Mouse (Mus musculus): ENCODE data around the gene Pfas. TPM values are rescaled to one million over a fixed set of nuclear protein-coding genes. Genes with fewer than 3 reads are reported as not detected.
"Not testable (repeated sequence)": the region's sequence is repeated elsewhere in the genome, so short reads cannot be mapped to it uniquely, and the experiment has no call there.

The Pfas gene
- polyA plus RNA-seq, 1 experiment from 2014 or later: 27.5 TPM

DNA sequence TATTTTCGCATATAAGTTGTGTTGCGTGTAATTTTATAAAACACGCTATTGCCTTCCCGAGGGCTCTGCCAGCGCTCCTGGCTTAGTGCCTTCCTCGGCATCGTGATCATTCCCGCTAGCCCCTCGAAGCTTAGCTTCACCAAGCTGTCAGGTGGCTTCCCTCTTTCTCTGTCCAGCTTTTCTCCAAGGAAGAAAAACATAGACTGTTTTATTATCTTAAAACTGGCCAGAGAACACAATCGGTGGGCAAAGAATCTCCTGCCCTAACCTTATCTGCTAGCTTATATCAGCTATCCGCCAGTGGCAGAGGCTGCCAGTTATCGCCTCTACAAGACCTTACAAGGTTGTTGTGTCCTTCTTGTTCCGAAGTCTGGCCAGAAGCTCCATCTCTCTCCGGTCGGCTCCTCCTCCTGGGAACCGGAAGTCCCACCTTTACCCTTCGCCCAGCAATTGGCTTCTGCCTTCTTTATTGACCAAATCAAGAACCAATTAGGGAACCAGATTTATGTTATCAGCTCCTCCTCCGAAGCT lies 3.9 kb upstream of the Pfas start:
- ATAC-seq (ENCODE audit: insufficient number of reproducible peaks, low FRiP score, low TSS enrichment, low read depth): peak; percentile 36; the same call in 1 of the 2 replicates
- WGBS: 1% methylated on average over 18 of the region's 18 CpGs

DNA sequence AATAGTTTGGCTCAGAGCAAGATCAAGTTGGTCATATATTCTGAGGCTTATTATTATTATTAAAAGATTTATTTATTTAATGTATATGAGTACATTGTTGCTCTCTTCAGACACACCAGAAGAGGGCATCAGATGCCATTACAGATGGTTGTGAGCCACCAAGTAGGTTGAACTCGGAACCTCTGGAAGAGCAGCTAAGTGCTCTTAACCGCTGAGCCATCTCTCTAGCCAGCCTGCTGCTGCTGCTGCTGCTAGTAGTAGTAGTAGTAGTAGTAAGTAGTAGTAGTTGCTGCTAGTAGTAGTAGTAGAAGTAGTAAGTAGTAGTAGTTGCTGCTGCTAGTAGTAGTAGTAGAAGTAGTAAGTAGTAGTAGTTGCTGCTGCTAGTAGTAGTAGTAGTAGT lies 3.2 kb upstream of the Pfas start:
- H3K27me3 ChIP-seq; H3K36me3 ChIP-seq; H3K9me3 ChIP-seq (replicated peaks); H3K27ac ChIP-seq (replicated peaks); ATAC-seq (ENCODE audit: insufficient number of reproducible peaks, low FRiP score, low TSS enrichment, low read depth); H3K9ac ChIP-seq: not testable (repeated sequence)
- 66% methylated on average over 2 of the region's 2 CpGs for WGBS
- peaks cover 30% of the 10 kb centered on the region for H3K4me1 ChIP-seq
- H3K4me2 ChIP-seq (replicated peaks): peak overlapping the region; percentile 82
- peak overlapping the region; percentile 57 for H3K4me3 ChIP-seq (replicated peaks)

More for the DNA sequence above, 3.9 kb upstream of the Pfas start:
- Histone ChIP-seq H3K4me2 (replicated peaks) (peak overlapping the region; percentile 82), H3K9me3 (replicated peaks) (no peaks in the 10 kb centered on the region), H3K36me3 (no peaks in the 10 kb centered on the region), H3K9ac (peak overlapping the region; percentile 66), H3K27me3 (no peaks in the 10 kb centered on the region), H3K4me1 (peaks cover 33% of the 10 kb centered on the region), H3K4me3 (replicated peaks) (peak overlapping the region; percentile 57), H3K27ac (replicated peaks) (peak overlapping the region; percentile 87)

DNA sequence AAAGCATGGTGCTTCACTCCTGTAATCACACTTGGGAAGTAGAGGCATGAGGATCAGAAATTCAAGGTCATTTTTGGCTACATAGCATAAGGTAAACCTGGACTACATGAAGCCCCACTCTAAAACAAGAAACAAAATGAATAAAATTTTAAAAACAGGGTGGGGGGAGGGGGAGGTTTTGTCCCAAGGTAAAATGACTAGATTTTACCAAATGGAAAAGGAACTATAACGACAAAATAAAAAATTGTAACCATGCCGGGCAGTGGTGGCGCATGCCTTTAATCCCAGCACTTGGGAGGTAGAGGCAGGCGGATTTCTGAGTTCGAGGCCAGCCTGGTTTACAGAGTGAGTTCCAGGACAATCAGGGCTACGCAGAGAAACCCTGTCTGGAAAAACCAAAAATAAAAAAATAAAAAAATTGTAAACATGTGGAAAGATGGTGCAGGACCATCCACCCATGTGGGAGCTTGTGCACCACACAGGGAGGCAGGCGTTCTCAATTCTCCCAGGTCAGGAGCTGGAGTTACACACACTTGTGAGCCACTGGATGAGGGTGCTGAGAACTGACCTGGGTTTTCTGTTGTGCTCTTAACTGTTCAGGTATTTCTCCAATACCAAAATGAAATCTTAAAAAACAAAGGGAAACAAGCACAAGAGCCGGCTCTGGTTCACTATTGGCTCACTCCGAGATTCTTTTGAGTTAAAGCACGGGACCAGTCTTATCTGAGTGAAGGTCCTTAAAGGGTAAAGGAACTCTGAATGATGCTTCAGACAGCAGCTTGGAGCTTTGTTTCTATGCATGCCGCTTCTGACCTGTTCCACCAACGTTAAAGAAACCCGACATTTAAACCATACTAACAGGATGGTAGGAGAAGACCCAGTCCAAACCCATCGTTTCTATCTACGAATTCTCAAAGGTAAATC lies 2.4 kb upstream of the Pfas start:
- H3K4me1 ChIP-seq: peaks cover 30% of the 10 kb centered on the region
- WGBS: 88% methylated on average over 15 of the region's 15 CpGs
- H3K9ac ChIP-seq: no peak overlapping the region
- no peaks in the 10 kb centered on the region for H3K36me3 ChIP-seq
- no peak overlapping the region for H3K4me3 ChIP-seq (replicated peaks)
- no peaks in the 10 kb centered on the region for H3K27me3 ChIP-seq
- ATAC-seq (ENCODE audit: insufficient number of reproducible peaks, low FRiP score, low TSS enrichment, low read depth): no peak
- H3K27ac ChIP-seq (replicated peaks): no peak overlapping the region
- H3K9me3 ChIP-seq (replicated peaks): no peaks in the 10 kb centered on the region
- no peak overlapping the region for H3K4me2 ChIP-seq (replicated peaks)

DNA sequence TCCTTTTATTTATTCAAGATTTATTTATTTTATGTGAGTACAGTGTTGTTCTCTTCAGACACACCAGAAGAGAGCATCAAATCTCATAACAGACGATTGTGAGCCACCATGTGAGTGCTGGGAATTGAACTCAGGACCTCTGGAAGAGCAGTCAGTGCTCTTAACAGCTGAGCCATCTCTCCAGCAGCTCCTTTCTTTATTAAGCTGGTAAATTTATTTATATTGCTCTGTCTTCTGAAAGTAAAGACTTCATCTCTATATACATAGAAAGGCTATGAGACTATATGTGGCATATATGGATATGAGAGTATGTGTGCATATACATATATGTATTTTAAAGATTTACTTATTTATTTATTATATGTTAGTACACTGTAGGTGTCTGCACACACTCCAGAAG lies 1.2 kb upstream of the Pfas start:
- H3K27ac ChIP-seq (replicated peaks): no peak overlapping the region
- H3K27me3 ChIP-seq: no peaks in the 10 kb centered on the region
- H3K36me3 ChIP-seq: no peaks in the 10 kb centered on the region
- no peaks in the 10 kb centered on the region for H3K9me3 ChIP-seq (replicated peaks)
- no peak overlapping the region for H3K4me3 ChIP-seq (replicated peaks)
- H3K4me1 ChIP-seq: peaks cover 25% of the 10 kb centered on the region
- no peak for ATAC-seq (ENCODE audit: insufficient number of reproducible peaks, low FRiP score, low TSS enrichment, low read depth)
- no peak overlapping the region for H3K4me2 ChIP-seq (replicated peaks)
- WGBS: 75% methylated on average over 1 of the region's 1 CpGs
- H3K9ac ChIP-seq: no peak overlapping the region

DNA sequence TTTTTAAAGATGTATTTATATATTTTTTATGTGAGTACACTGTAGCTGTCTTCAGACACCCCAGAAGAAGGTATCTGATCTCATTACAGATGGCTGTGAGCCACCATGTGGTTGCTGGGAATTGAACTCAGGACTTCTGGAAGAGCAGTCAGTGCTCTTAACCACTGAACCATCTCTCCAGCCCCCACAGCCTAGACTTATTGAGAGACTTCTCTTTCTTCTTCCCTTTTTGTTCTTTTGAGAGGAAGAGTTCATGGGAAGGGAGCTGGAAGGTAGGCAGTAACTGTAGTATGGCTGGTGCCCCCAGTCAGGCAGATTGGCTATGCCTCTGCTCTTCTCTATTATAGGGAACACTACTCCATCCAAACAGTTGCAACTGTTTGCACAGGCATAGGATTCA lies 1.7 kb downstream of the Pfas start:
- not testable (repeated sequence) for H3K27ac ChIP-seq (replicated peaks); H3K9ac ChIP-seq; H3K9me3 ChIP-seq (replicated peaks); H3K27me3 ChIP-seq; ATAC-seq (ENCODE audit: insufficient number of reproducible peaks, low FRiP score, low TSS enrichment, low read depth); H3K4me2 ChIP-seq (replicated peaks); H3K4me3 ChIP-seq (replicated peaks)
- Histone ChIP-seq H3K36me3 (peaks cover 16% of the 10 kb centered on the region), H3K4me1 (peaks cover 21% of the 10 kb centered on the region)

DNA sequence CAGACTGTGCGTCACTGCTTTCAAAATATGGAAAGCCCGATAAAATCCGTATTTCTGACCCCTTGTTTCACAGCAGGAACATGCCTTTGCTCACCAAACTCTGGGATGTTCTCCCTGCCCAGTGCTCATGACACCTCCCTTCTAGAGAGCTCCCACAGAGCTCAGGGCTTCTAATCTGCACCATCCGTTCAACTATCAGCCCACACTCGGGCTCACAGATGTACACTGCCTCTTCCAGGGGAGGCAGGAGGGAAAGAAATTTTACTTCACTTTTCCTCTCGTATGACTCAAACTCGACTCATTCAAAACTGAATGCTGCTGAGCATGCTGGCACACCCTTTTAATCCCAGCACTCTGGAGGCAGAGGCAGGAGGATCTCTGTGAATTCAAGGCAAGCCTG lies 3.1 kb downstream of the Pfas start:
- WGBS: 83% methylated on average over 7 of the region's 7 CpGs
- ATAC-seq (ENCODE audit: insufficient number of reproducible peaks, low FRiP score, low TSS enrichment, low read depth): no peak
- H3K27ac ChIP-seq (replicated peaks): no peak overlapping the region
- H3K36me3 ChIP-seq: peaks cover 30% of the 10 kb centered on the region
- H3K4me2 ChIP-seq (replicated peaks): no peak overlapping the region
- peaks cover 12% of the 10 kb centered on the region; the same call in 1 of the 2 replicates for H3K4me1 ChIP-seq
- no peaks in the 10 kb centered on the region for H3K9me3 ChIP-seq (replicated peaks)
- no peak overlapping the region for H3K9ac ChIP-seq
- H3K4me3 ChIP-seq (replicated peaks): no peak overlapping the region
- no peaks in the 10 kb centered on the region for H3K27me3 ChIP-seq

DNA sequence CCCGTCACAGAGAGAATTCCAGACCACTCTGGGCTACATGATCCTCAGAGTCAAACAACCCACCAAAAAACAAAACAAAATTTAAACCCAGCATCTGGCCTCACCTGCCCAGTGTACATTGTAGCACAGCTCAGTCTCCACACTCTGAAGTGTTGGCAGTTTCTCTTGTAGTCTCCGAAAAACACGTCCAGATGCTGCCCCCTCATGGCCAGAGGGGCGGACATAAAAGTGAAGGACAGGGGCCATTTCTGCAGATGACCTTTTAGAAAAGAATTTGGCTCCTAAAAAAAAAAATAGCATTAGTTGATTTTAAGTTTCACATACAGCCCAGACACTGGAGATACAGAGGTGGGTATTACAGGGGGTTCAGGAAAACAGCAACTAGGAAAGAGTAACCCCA lies 4.7 kb downstream of the Pfas start:
- no peak overlapping the region for H3K4me3 ChIP-seq (replicated peaks)
- no peak overlapping the region for H3K27ac ChIP-seq (replicated peaks)
- no peak for ATAC-seq (ENCODE audit: insufficient number of reproducible peaks, low FRiP score, low TSS enrichment, low read depth)
- peaks cover 46% of the 10 kb centered on the region for H3K36me3 ChIP-seq
- H3K9me3 ChIP-seq (replicated peaks): no peaks in the 10 kb centered on the region
- no peak overlapping the region for H3K9ac ChIP-seq
- H3K4me1 ChIP-seq: peaks cover 12% of the 10 kb centered on the region; the same call in 1 of the 2 replicates
- no peaks in the 10 kb centered on the region for H3K27me3 ChIP-seq
- no peak overlapping the region for H3K4me2 ChIP-seq (replicated peaks)
- 61% methylated on average over 4 of the region's 4 CpGs for WGBS

DNA sequence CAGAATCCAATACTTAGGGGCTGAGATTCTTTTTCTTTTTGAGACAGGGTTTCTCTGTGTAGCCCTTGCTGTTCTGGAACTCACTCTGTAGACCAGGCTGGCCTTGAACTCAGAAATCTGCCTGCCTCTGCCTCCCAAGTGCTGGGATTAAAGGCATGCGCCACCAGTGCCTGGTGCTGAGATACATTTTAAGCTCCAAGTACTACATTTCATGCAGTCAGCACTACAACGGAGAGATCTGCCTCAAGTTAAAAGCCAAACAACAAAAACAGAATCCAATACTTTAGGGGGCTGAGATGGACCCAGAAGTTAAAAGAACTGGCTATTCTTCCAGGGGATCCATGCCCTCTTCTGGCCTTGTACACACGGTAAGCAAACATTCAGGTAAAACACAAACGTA lies 5.5 kb downstream of the Pfas start:
- not testable (repeated sequence) for H3K4me3 ChIP-seq (replicated peaks); H3K27me3 ChIP-seq; H3K9me3 ChIP-seq (replicated peaks); ATAC-seq (ENCODE audit: insufficient number of reproducible peaks, low FRiP score, low TSS enrichment, low read depth); H3K27ac ChIP-seq (replicated peaks); H3K9ac ChIP-seq; H3K4me1 ChIP-seq; H3K4me2 ChIP-seq (replicated peaks)
- 94% methylated on average over 4 of the region's 4 CpGs for WGBS
- H3K36me3 ChIP-seq: peaks cover 54% of the 10 kb centered on the region

DNA sequence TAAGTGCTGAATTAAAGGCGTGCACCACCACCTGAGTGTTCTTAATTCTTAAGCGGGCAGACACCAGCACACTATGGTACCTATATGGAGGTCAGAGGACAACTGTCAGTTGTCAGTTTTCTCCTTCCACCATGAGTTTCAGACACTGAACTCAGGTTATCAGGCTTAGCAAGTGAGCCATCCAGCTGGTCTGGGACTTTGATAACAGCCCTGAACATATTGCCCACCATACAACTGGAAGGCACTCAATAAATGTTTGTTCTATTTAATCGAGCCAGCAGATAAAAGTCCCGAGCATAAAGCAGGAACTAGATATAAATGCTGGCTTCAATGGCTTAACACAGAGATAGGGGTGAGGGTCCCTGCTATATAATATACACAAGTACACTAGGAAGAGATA lies 11.2 kb downstream of the Pfas start:
- 97% methylated on average over 4 of the region's 4 CpGs for WGBS
- peaks cover 94% of the 10 kb centered on the region for H3K36me3 ChIP-seq

DNA sequence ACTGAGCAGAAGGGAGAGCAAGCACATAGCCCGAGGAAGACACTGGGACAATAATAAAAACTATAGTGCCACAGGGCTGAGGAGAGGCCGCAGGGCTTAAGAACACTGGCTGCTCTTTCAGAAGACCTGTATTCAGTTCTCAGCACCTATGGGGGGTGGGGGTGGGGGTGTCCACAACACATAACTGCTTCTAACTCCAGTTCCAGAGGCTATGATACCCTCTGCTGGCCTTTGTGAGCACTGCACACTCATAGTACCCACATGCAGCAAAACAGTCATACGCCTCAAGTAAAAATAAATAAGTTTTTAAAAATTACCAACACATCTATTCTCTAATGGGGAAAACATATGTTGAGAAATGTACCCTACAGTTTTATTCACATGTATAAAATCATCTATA lies 13.9 kb downstream of the Pfas start:
- H3K9ac ChIP-seq: no peak overlapping the region

More for the DNA sequence above, 11.2 kb downstream of the Pfas start:
- H3K27me3 ChIP-seq: no peaks in the 10 kb centered on the region
- H3K4me2 ChIP-seq (replicated peaks): no peak overlapping the region
- no peak for ATAC-seq (ENCODE audit: insufficient number of reproducible peaks, low FRiP score, low TSS enrichment, low read depth)
- H3K9me3 ChIP-seq (replicated peaks): no peaks in the 10 kb centered on the region
- no peak overlapping the region for H3K4me3 ChIP-seq (replicated peaks)
- H3K27ac ChIP-seq (replicated peaks): no peak overlapping the region
- no peak overlapping the region for H3K9ac ChIP-seq
- no peaks in the 10 kb centered on the region for H3K4me1 ChIP-seq

DNA sequence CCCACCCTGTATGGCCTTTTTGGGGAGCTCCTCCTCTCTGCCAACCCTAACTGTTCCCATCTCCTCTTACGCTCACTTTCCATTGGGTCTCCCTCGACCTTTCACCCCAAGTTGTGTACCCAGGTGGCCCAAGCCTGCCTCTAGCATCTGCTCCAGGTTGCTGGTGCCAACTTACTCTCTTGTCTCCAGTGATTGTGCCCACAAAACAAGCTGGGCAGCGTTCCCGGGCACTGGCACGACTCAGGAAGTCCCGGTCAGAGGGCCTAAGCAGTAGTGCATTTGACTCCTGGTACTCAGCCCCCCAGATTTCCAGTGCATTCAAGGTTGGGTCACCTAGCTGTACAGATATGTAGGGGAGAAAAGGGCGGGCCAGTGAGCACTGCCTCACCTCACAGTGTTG lies 15.1 kb downstream of the Pfas start:
- no peak overlapping the region for H3K27ac ChIP-seq (replicated peaks)
- WGBS: 88% methylated on average over 7 of the region's 7 CpGs
- no peak overlapping the region for H3K9ac ChIP-seq
- H3K4me1 ChIP-seq: no peaks in the 10 kb centered on the region
- ATAC-seq (ENCODE audit: insufficient number of reproducible peaks, low FRiP score, low TSS enrichment, low read depth): no peak
- H3K4me2 ChIP-seq (replicated peaks): no peak overlapping the region
- H3K36me3 ChIP-seq: peaks cover 86% of the 10 kb centered on the region
- H3K9me3 ChIP-seq (replicated peaks): no peaks in the 10 kb centered on the region
- H3K27me3 ChIP-seq: no peaks in the 10 kb centered on the region
- H3K4me3 ChIP-seq (replicated peaks): no peak overlapping the region

More for the DNA sequence above, 13.9 kb downstream of the Pfas start:
- no peaks in the 10 kb centered on the region for H3K9me3 ChIP-seq (replicated peaks)
- H3K4me2 ChIP-seq (replicated peaks): no peak overlapping the region
- no peak for ATAC-seq (ENCODE audit: insufficient number of reproducible peaks, low FRiP score, low TSS enrichment, low read depth)
- H3K36me3 ChIP-seq: peaks cover 92% of the 10 kb centered on the region
- 96% methylated on average over 3 of the region's 3 CpGs for WGBS
- H3K27me3 ChIP-seq: no peaks in the 10 kb centered on the region
- no peak overlapping the region for H3K4me3 ChIP-seq (replicated peaks)
- H3K27ac ChIP-seq (replicated peaks): no peak overlapping the region
- H3K4me1 ChIP-seq: no peaks in the 10 kb centered on the region

Measured in embryonic facial prominence, embryonic 15.5 days (tissue).